Mouse (Mus musculus) liver, adult 2 months (tissue): ENCODE data around the gene Ccdc121.

Experiments
- CTCF ChIP-seq: fragments of 200-500 bp; IDR thresholded peaks from 2 replicates; pipeline ENCODE4 v1.5.1; 2011; ENCODE audit warnings: low read depth, low read length, control low read depth
- POLR2A ChIP-seq: fragments of 200-500 bp; IDR thresholded peaks from 2 replicates; pipeline ENCODE4 v1.6.1; 2011; ENCODE audit warnings: low read length, control low read depth; ENCODE audit not compliant: insufficient read depth; ENCODE audit errors: extremely low read depth

DNA sequence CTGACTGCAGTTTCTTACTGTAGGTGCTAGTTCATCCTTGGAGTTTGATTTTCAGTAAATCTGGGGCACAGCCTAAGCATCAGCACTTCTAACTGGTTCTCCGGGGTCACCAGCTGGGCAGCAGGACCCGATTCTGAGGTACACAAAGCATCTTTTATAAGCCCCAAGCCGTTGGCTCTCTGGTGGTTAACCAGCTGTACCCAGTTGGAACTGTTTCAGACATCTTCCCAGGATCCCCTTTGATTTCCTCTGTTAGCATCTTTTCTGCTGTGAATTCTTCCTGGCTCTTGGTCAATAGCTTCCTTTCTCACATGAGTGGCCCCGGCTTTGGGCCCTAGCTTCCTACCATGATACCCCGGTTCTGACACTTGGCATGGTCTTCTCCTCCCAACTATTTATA, 26.6 kb downstream of the Ccdc121 start:
- TF ChIP-seq POLR2A = no peak
- no peak for TF ChIP-seq CTCF
